Mouse (Mus musculus) liver, postnatal 0 days (tissue): ENCODE data around the gene Flrt1. TPM values are rescaled to one million over a fixed set of nuclear protein-coding genes. Genes with fewer than 3 reads are reported as not detected.

ENCODE experiments used
- ATAC-seq: fragments of 200-750 bp; cut with Nextera tagmentation; 2 replicates; pipeline ENCODE4 v1.8.0; 2017; ENCODE audit warnings: mild to moderate bottlenecking, moderate library complexity
- DNase-seq: peaks from one replicate; pipeline ENCODE4 v3.0.0-alpha.2; 2016
- H3K27ac ChIP-seq: fragments of 300-500 bp; sonication (generic); 2 replicates; pipeline ENCODE4 v1.5.1; 2014; ENCODE audit warnings: antibody characterized with exemption, moderate library complexity, mild to moderate bottlenecking, low read depth
- H3K27me3 ChIP-seq: fragments of 300-500 bp; sonication (generic); 2 replicates; pipeline ENCODE4 v1.6.1; 2014; ENCODE audit warnings: low read length, control low read depth, mixed read lengths; ENCODE audit not compliant: insufficient read depth
- H3K36me3 ChIP-seq: fragments of 300-500 bp; sonication (generic); replicated peaks from 2 replicates; pipeline ENCODE4 v1.6.1; 2014; ENCODE audit warnings: mild to moderate bottlenecking, control low read depth, low read length, moderate library complexity, mixed read lengths; ENCODE audit not compliant: insufficient read depth
- H3K4me1 ChIP-seq: fragments of 300-500 bp; sonication (generic); 2 replicates; pipeline ENCODE4 v1.6.1; 2014; ENCODE audit warnings: antibody characterized with exemption, mild to moderate bottlenecking, control low read depth; ENCODE audit not compliant: insufficient read depth
- H3K4me2 ChIP-seq: fragments of 300-500 bp; sonication (generic); 2 replicates; pipeline ENCODE4 v1.6.1; 2014; ENCODE audit warnings: low read depth, mild to moderate bottlenecking, low read length, moderate library complexity, mixed read lengths
- H3K4me3 ChIP-seq: fragments of 300-500 bp; sonication (generic); 2 replicates; pipeline ENCODE4 v1.5.1; 2014; ENCODE audit warnings: low read depth, low read length
- H3K9ac ChIP-seq: fragments of 300-500 bp; sonication (generic); replicated peaks from 2 replicates; pipeline ENCODE4 v1.6.1; 2014; ENCODE audit warnings: mild to moderate bottlenecking, moderate library complexity
- H3K9me3 ChIP-seq: fragments of 300-500 bp; sonication (generic); 2 replicates; pipeline ENCODE4 v1.6.1; 2016; ENCODE audit warnings: mild to moderate bottlenecking, control low read depth, low read length, mixed read lengths
- CTCF ChIP-seq: sonication (generic); IDR thresholded peaks from 2 replicates; pipeline ENCODE4 v1.5.1; 2016; ENCODE audit warnings: antibody characterized with exemption, low read depth
- EP300 ChIP-seq: IDR thresholded peaks from 2 replicates; pipeline ENCODE4 v1.6.1; 2016; ENCODE audit warnings: antibody characterized with exemption, low read depth, mild to moderate bottlenecking
- WGBS: fragments of 180-500 bp; shearing (Covaris S2); extraction: QIAGEN DNeasy Blood & Tissue Kit; methylation state at CpG from one replicate; pipeline ENCODE4 v1.1.7; 2014; ENCODE audit not compliant: insufficient replicate concordance; 5-methylcytosine and 5-hydroxymethylcytosine counted together
- polyA plus RNA-seq: library from polyadenylated mRNA; unstranded; fragments of >200 nt; fragmentation: Nextera tagmentation; extraction: Ambion mirVana; gene quantifications from 2 replicates; pipeline ENCODE4 v1.2.1, GENCODE M21; 2015

The Flrt1 gene
- polyA plus RNA-seq, 1 experiment from 2014 or later = 0.21 TPM

- Histone ChIP-seq H3K27ac (no peak overlapping the region), H3K36me3 (no peaks in the 10 kb centered on the region), H3K4me3 (no peak overlapping the region), H3K4me1 (no peaks in the 10 kb centered on the region), H3K9ac (no peak overlapping the region), H3K4me2 (no peak overlapping the region), H3K27me3 (no peaks in the 10 kb centered on the region), H3K9me3 (no peaks in the 10 kb centered on the region)
- DNase-seq (no peak), ATAC-seq (no peak)
- TF ChIP-seq CTCF (no peak), EP300 (no peak)
- WGBS = 62% methylated on average over 4 of the region's 4 CpGs
Measured at GRCm38 (mm10) chr19:7103349-7103992, 2.1 kb downstream of the Flrt1 start.

DNA sequence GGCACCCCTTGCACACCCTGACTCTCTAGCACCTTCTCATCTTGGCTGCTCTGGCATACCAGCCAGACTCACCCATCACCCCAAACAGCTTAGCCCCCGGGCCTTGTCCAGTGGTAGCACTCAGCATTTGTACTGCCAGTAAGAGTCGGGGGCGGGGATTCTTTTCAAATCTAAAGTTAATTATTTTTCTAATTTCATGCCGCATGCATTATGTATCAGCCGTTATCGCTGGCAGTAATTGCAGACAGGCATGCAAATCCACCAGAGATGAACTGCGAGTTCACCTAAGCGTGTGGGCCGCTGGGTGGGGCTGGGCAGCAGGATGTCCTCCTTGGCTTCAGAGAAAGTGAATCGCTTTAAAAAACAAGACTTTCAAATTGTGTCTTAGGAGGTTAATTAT, 3.5 kb downstream of the Flrt1 start:
- Histone ChIP-seq H3K4me2 (no peak overlapping the region), H3K9ac (no peak overlapping the region), H3K36me3 (no peaks in the 10 kb centered on the region), H3K4me3 (no peak overlapping the region), H3K4me1 (no peaks in the 10 kb centered on the region), H3K27me3 (no peaks in the 10 kb centered on the region), H3K9me3 (no peaks in the 10 kb centered on the region), H3K27ac (no peak overlapping the region)
- DNase-seq (no peak), ATAC-seq (no peak)
- WGBS = 80% methylated on average over 10 of the region's 10 CpGs
- TF ChIP-seq CTCF = no peak
- no peak for TF ChIP-seq EP300

GRCm38 (mm10) chr19:7099620-7100155, 5.8 kb downstream of the Flrt1 start:
- Histone ChIP-seq H3K4me1 (no peaks in the 10 kb centered on the region), H3K4me3 (no peak overlapping the region), H3K9ac (no peak overlapping the region), H3K36me3 (no peaks in the 10 kb centered on the region), H3K4me2 (no peak overlapping the region), H3K9me3 (no peaks in the 10 kb centered on the region), H3K27me3 (0 out of 2 replicates have a peak, but pooled peaks cover 4% of the 10 kb centered on the region), H3K27ac (no peak overlapping the region)
- ATAC-seq = no peak
- TF ChIP-seq EP300 (no peak), CTCF (no peak)
- DNase-seq = no peak
- 73% methylated on average over 3 of the region's 3 CpGs for WGBS

- H3K36me3 ChIP-seq = no peaks in the 10 kb centered on the region
- no peak overlapping the region for H3K9ac ChIP-seq
- TF ChIP-seq CTCF (no peak), EP300 (no peak)
- H3K4me2 ChIP-seq = no peak overlapping the region
- ATAC-seq = no peak
- H3K27me3 ChIP-seq = 0 out of 2 replicates have a peak, but pooled peaks cover 4% of the 10 kb centered on the region
- H3K4me3 ChIP-seq = no peak overlapping the region
- no peaks in the 10 kb centered on the region for H3K9me3 ChIP-seq
- no peak for DNase-seq
- 0 out of 2 replicates have a peak, but pooled peaks cover 2% of the 10 kb centered on the region for H3K4me1 ChIP-seq
- WGBS = 73% methylated on average over 5 of the region's 5 CpGs
- no peak overlapping the region for H3K27ac ChIP-seq
Measured at GRCm38 (mm10) chr19:7092756-7093155, 12.8 kb downstream of the Flrt1 start.

DNA sequence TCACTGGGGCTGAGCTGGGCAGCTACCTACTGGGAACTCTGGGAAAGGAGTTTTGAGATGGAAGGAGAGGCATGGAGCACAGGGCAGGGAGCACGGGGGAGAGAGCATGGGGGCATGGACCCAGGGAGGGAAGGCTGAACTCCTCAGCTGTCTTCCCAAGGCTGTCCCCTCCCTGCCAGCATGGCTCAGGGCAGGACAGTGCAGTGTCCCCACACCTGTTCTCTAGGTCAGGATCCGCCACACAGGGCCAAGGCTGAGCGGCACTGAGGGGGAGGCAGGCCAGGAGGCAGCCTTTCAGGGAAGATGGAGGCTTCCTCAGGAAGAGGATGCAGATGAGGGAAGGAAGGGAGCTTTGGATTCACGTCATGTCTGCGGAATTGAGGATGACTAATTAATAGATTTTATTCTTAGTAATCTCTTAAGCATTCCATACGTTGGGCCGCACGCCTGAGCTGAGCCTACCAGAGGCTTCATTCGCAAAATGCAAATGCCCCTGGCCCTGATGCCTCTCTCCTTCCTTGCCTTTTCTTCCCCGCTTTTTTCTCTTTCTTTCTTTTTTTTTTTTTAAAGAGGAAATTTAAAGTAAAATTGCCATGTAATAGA, 14.0 kb downstream of the Flrt1 start:
- H3K27ac ChIP-seq = peak overlapping the region; percentile 11; the same call in 1 of the 2 replicates
- 0 out of 2 replicates have a peak, but pooled peaks cover under 1% of the 10 kb centered on the region for H3K27me3 ChIP-seq
- H3K9me3 ChIP-seq = no peaks in the 10 kb centered on the region
- WGBS = 73% methylated on average over 10 of the region's 10 CpGs
- H3K4me2 ChIP-seq = no peak overlapping the region
- TF ChIP-seq CTCF (no peak), EP300 (peak; percentile 47; the same call in 1 of the 2 replicates)
- H3K36me3 ChIP-seq = no peaks in the 10 kb centered on the region
- no peak overlapping the region for H3K4me3 ChIP-seq
- H3K4me1 ChIP-seq = 0 out of 2 replicates have a peak, but pooled peaks cover 2% of the 10 kb centered on the region
- no peak overlapping the region for H3K9ac ChIP-seq
- DNase-seq = no peak
- ATAC-seq = no peak

GRCm38 (mm10) chr19:7090369-7091064, 15.0 kb downstream of the Flrt1 start:
- Histone ChIP-seq H3K9me3 (no peaks in the 10 kb centered on the region), H3K36me3 (no peaks in the 10 kb centered on the region), H3K4me2 (no peak overlapping the region), H3K4me3 (no peak overlapping the region), H3K4me1 (0 out of 2 replicates have a peak, but pooled peaks cover 2% of the 10 kb centered on the region), H3K27me3 (0 out of 2 replicates have a peak, but pooled peaks cover 3% of the 10 kb centered on the region), H3K9ac (no peak overlapping the region), H3K27ac (peak overlapping the region; percentile 24; the same call in 1 of the 2 replicates)
- no peak for DNase-seq
- TF ChIP-seq CTCF (no peak), EP300 (no peak)
- ATAC-seq = no peak
- WGBS = 54% methylated on average over 10 of the region's 10 CpGs
